Mouse (Mus musculus): ENCODE results near the gene Apoo. TPM values are rescaled to one million over a fixed set of nuclear protein-coding genes. Genes with fewer than 3 reads are reported as not detected.

Apoo gene
- total RNA-seq, 4 experiments from 2014 or later, result 191 to 265 (median 236) TPM

Small RNA genes lying within 50 kb of the gene (microRNA-seq; reads per million reads assigned to microRNA genes)
- gene Gm44477, result not detected

Other genes starting within 250 kb of the Apoo start
- gene Zfx, start 243.4 kb upstream of the Apoo start, total RNA-seq (2022), result 10 to 100 TPM; 22.4 to 28.4 (median 24.6) TPM
- 100 to 1,000 TPM in 3 of 4 experiments, 10 to 100 TPM in 1; 95.2 to 166 (median 124) TPM for gene Eif2s3x, start 154.3 kb upstream of the Apoo start, total RNA-seq (2022)
- gene Klhl15, start 132.5 kb upstream of the Apoo start, total RNA-seq (2022), result 1 to 10 TPM; 5.7 to 7.5 (median 6.7) TPM
- not detected for gene Fam90a1b, start 340 bp upstream of the Apoo start, total RNA-seq (2022)
- 100 to 1,000 TPM in 1 of 4 experiments, 10 to 100 TPM in 3; 89.0 to 105 (median 96.4) TPM for gene Maged1, start 175.0 kb downstream of the Apoo start, total RNA-seq (2022)